Mouse (Mus musculus): ENCODE measurements at regions not wholly inside any gene's neighbourhood (a gene's known extent, or its start where the extent isn't known, plus 50 kb on each side); places are given as distances from the start of the nearest gene placed in this dataset.

GRCm38 (mm10) chr7:36829710-36830109, 131.8 kb downstream of the Tshz3 start:
- no peak for DNase-seq (ENCODE audit: low read depth, low spot score)

DNA sequence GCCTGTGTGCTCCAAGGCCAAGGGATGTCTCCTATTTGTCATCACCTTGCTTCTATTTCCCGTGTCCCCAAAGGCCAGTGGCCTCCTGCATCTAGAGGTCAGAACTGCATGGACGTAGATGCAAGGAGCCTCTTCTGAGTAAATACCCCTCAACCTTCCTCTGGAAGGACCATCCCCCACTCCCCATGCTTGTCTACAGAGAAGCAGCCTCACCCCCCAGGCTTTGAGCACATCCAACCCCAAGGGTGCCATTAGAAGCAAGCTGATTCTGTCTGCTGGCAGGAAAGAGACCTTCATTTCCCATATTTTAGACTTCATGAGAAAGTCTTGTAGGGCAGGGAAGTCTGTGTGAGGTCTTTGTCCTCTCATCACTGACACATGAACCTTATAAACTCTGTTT, 132.2 kb downstream of the Tshz3 start:
- no peak for DNase-seq (ENCODE audit: low read depth, low spot score)

- no peak for DNase-seq (ENCODE audit: low read depth, low spot score)
These were observed 150.4 kb downstream of the Tshz3 start for GRCm38 (mm10) chr7:36848279-36848678.

DNA sequence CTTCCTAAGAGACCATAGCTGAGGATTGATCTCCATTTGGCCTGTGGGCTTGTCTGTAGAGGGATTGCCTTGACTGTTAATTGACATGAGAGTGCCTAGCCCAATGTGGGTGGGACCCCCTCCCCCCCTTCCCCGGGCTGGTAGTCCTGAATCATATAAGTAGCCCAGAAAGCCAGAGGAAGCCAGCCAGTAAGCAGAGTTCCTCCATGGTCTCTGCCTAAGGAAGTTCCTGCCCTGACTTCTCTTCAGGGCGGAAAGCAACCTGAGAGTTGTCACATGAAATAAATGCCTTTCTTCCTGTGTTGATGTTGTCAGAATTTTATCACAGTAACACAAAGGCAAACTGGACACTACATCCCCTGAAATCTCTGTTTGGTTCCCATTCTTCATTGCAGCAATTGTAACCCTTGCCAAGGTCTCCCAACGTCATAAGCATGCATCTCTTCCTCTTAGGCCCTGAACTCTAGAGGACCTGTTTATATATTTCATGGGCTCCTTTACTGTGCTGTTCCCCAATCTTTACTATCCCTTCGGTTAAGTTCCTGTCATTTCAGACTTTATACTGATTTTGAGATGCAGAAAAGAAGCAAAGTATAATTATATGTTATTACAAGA, 153.5 kb downstream of the Tshz3 start:
- no peak for DNase-seq (ENCODE audit: low read depth, low spot score)

DNA sequence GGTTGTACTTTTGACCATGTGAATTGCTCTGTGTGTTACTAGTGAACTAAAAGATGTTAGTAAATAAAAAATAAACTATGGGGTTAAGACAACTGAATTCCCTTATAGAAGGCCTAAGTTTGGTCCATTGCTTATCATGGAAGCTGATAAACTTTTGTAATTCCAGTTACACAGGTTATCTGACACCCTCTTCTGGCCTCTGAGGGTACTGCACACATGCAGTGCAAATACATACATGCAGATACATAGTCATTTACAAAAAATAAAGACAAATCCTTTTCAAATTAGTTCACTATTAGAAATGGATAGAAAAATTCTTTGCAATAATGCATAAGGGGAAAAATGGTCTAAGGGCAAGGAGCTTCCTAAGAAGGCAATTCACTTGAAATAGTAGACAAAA, 156.4 kb downstream of the Tshz3 start:
- DNase-seq (ENCODE audit: low read depth, low spot score): no peak

DNA sequence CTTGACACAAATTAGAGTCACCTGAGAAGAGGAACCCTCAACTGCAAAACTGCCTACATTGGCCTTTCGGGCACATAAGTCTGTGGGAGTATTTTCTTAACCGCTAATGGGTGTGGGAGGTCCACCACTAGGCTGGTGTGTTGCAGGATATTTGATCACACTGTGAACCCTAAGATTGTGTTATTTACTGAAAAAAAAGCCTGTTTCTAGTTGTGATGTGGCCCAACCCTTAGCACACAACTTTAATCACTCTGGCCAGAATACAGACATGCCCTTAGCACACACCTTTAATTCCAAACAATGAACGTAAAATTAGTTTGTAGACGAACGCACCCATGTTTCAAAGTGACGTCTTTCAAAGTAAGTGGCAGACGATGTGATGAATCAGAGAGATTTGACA, 161.5 kb downstream of the Tshz3 start:
- no peak for DNase-seq (ENCODE audit: low read depth, low spot score)

DNA sequence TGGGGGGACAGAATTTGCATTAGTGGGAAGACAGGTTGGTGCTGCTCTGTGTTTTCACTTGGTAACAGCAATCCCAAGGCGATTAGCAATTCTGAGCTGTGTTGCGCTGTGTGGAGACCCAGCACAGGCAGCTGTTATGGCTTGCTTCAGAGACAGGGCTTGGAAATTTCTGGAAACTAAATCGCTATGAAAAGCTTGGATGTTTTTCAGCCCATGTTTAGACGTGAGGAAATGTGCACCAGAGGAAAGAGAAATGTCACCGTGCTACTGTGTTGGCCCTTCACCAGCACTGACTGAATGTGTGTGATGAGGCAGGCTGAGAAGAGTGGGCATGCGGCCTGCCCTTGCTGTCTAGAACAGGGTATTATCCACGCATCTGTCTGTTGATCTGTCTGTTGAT, 164.6 kb downstream of the Tshz3 start:
- no peak for DNase-seq (ENCODE audit: low read depth, low spot score)

GRCm38 (mm10) chr7:36863745-36864144, 165.8 kb downstream of the Tshz3 start:
- no peak for DNase-seq (ENCODE audit: low read depth, low spot score)

DNA sequence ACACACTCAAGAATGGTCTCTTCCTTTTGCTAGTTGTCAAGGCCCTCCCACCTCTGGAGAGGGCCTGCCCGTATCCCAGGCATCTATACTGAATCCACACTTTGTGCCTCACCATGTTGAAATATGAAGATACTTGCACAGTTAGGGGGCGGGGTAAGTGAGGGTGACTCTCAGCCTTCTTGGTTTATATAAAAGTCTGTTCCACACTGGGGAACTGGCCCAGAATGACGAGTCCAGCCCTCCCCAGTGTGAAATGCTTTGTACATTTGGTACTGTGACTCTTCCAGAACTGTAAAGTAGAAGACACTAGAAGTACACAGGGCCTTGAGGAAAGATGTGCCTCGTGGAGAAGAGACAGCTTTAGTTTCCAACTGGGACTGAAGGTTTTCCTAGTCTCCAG, 166.8 kb downstream of the Tshz3 start:
- no peak for DNase-seq (ENCODE audit: low read depth, low spot score)

- no peak for DNase-seq (ENCODE audit: low read depth, low spot score)
These were observed 168.7 kb downstream of the Tshz3 start for GRCm38 (mm10) chr7:36866602-36867001.

DNA sequence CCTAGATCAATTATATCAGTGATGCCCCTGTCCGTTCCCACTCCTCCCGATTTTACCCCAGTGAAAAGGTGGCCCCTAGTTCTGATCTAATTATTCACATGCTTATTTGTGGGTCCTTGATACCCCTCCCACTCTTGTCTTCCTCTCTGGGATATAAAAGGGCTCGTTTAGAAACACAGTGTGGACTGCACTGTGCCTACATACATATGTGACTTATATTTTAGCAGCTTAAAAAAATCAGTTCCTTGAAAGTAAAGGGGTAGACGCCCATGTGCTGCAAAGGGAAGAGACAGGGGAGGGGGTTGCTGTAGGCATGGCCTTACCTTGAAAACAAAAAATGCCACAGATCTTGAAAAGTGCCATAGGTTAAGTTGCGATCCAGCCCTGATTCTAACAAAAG, 176.1 kb downstream of the Tshz3 start:
- no peak for DNase-seq (ENCODE audit: low read depth, low spot score)

GRCm38 (mm10) chr7:36877686-36878085, 179.8 kb downstream of the Tshz3 start:
- peak; percentile 68 for DNase-seq (ENCODE audit: low read depth, low spot score)

- peak; percentile 14 for DNase-seq (ENCODE audit: low read depth, low spot score)
These were observed 195.0 kb downstream of the Tshz3 start for GRCm38 (mm10) chr7:36892776-36893500.

DNA sequence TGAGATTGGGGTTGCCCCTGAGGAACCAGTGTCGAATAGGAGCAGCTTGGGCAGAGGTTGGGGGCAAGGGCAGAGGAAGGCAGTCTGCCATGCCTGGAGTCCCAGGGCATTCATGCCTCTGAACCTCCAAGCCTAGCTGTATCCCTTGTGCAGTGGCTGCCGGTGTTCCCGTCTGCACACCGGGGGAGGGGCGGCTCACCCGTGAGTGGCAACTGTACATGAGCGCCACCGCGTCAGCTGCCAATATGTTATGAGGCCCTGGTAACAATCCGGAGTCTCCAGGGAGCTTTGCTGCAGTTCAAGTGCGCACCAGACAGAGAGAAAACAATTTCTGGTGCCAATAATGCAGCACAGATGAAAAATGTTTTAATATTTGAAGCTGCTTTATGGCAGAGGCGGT, 198.4 kb downstream of the Tshz3 start:
- peak; percentile 29 for DNase-seq (ENCODE audit: low read depth, low spot score)

DNA sequence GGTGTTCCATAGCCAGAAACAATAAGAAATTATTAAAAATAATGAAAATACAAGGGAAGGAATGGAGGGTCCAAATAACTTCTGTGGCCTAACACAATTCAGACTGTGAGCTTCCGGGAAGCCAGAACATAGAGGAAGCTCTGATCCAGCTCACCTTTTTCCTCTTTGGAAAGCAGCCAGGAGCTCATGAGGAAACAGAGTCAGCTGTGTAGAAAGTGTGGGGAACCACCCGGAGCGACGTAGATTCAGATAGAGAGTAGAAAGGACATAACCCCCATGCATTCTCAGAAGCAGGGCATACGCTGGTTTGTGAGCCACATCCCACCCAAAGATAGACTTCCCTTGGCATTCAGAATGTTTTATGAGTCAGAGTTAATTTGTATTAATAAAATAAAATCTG, 203.6 kb downstream of the Tshz3 start:
- no peak for DNase-seq (ENCODE audit: low read depth, low spot score)

- no peak for DNase-seq (ENCODE audit: low read depth, low spot score)
These were observed 215.4 kb downstream of the Tshz3 start for GRCm38 (mm10) chr7:36913304-36913703.

DNA sequence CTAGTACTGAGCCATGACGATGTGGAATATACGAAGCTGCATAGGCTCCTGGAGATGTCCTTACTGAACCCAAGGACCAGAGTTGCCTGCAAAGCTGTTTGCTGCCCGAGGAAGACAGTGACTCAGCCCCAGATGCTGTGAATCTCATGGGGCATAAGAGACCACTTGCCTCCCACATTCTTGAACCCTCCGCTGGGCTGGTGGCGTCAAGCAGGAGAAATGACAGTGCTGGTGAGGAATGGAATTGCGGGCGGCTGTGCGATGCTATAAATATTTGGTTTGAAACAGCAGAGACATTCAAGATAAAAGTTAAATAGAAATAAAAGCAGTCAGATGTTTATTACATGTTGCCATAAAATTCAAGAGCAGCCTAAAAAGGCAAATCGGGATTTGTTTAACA, 216.3 kb downstream of the Tshz3 start:
- no peak for DNase-seq (ENCODE audit: low read depth, low spot score)

- no peak for DNase-seq (ENCODE audit: low read depth, low spot score)
These were observed 217.3 kb downstream of the Tshz3 start for GRCm38 (mm10) chr7:36915171-36915570.

GRCm38 (mm10) chr7:36917011-36917410, 219.1 kb downstream of the Tshz3 start:
- DNase-seq (ENCODE audit: low read depth, low spot score): no peak

GRCm38 (mm10) chr7:36919413-36919812, 221.5 kb downstream of the Tshz3 start:
- DNase-seq (ENCODE audit: low read depth, low spot score): no peak

- DNase-seq (ENCODE audit: low read depth, low spot score): no peak
These were observed 223.1 kb downstream of the Tshz3 start for GRCm38 (mm10) chr7:36921003-36921402.

GRCm38 (mm10) chr7:36933490-36933889, 235.6 kb downstream of the Tshz3 start:
- DNase-seq (ENCODE audit: low read depth, low spot score): no peak

- no peak for DNase-seq (ENCODE audit: low read depth, low spot score)
These were observed 237.1 kb downstream of the Tshz3 start for GRCm38 (mm10) chr7:36934792-36935555.

All from mesoderm, embryonic 11.5 days (tissue).